Mouse (Mus musculus) embryonic facial prominence, embryonic 13.5 days (tissue): ENCODE measurements around the gene Rab11b. TPM values are rescaled to one million over a fixed set of nuclear protein-coding genes. Genes with fewer than 3 reads are reported as not detected.

Experiments
- ATAC-seq: fragments of 200-750 bp; cut with Nextera tagmentation; 2 replicates; pipeline ENCODE4 v1.8.0; 2017; ENCODE audit warnings: low read depth; ENCODE audit not compliant: insufficient number of reproducible peaks, insufficient read depth, low FRiP score, low TSS enrichment
- H3K27ac ChIP-seq: fragments of 300-500 bp; sonication (generic); 2 replicates; pipeline ENCODE4 v1.5.1; 2015; ENCODE audit warnings: moderate library complexity, mild to moderate bottlenecking, inconsistent platforms
- H3K27me3 ChIP-seq: fragments of 300-500 bp; sonication (generic); 2 replicates; pipeline ENCODE4 v1.6.1; 2015; ENCODE audit warnings: mild to moderate bottlenecking, inconsistent platforms
- H3K36me3 ChIP-seq: fragments of 300-500 bp; sonication (generic); 2 replicates; pipeline ENCODE4 v1.6.1; 2015; ENCODE audit warnings: mild to moderate bottlenecking, inconsistent platforms
- H3K4me1 ChIP-seq: fragments of 300-500 bp; sonication (generic); 2 replicates; pipeline ENCODE4 v1.6.1; 2015; ENCODE audit warnings: inconsistent platforms
- H3K4me2 ChIP-seq: fragments of 300-500 bp; sonication (generic); 2 replicates; pipeline ENCODE4 v1.6.1; 2015; ENCODE audit warnings: moderate library complexity, mild to moderate bottlenecking, inconsistent platforms
- H3K4me3 ChIP-seq: fragments of 300-500 bp; sonication (generic); 2 replicates; pipeline ENCODE4 v1.5.1; 2015; ENCODE audit warnings: mild to moderate bottlenecking, inconsistent platforms
- H3K9ac ChIP-seq: fragments of 300-500 bp; sonication (generic); 2 replicates; pipeline ENCODE4 v1.6.1; 2015; ENCODE audit warnings: mild to moderate bottlenecking, inconsistent platforms
- H3K9me3 ChIP-seq: fragments of 300-500 bp; sonication (generic); 2 replicates; pipeline ENCODE4 v1.6.1; 2016; ENCODE audit warnings: inconsistent platforms
- WGBS: fragments of 180-500 bp; shearing (Covaris S2); methylation state at CpG from one replicate; pipeline ENCODE4 v1.1.7; 2015; ENCODE audit warnings: mixed read lengths; 5-methylcytosine and 5-hydroxymethylcytosine counted together
- polyA plus RNA-seq: library from polyadenylated mRNA; unstranded; fragments of >200 nt; fragmentation: Nextera tagmentation; extraction: Ambion mirVana; gene quantifications from 2 replicates; pipeline ENCODE4 v1.2.1, GENCODE M21; 2015

Rab11b gene
- polyA plus RNA-seq, 1 experiment from 2014 or later = 385 TPM

- H3K9ac ChIP-seq = no peak overlapping the region
- H3K27ac ChIP-seq = no peak overlapping the region
- H3K27me3 ChIP-seq = no peaks in the 10 kb centered on the region
- no peak overlapping the region for H3K4me3 ChIP-seq
- H3K4me1 ChIP-seq = no peaks in the 10 kb centered on the region
- H3K9me3 ChIP-seq = no peaks in the 10 kb centered on the region
- 76% methylated on average over 3 of the region's 3 CpGs for WGBS
- H3K36me3 ChIP-seq = peaks cover 31% of the 10 kb centered on the region
- H3K4me2 ChIP-seq = no peak overlapping the region
- ATAC-seq = no peak
Observed at GRCm38 (mm10) chr17:33709834-33710233, 50.5 kb downstream of the Rab11b start.

DNA sequence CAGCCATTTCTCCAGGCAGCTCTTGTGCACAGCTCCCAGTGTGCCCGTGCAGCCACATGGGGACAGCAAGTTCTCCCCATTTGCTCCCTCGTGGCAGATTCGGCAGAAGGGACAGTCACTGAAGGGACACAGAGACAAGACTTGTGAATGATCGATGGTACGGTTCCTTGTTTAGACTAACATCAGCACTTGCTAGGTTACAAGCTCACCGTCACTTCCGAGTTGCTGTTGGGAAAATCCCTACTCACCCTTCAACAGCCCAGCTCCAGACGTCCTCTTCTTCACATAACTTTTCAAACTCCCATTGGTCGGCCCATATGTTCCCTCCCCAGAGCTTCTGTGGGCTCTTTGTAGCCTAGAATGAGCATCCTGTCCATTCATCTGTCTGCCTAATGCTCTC, 57.2 kb downstream of the Rab11b start:
- no peak overlapping the region for H3K4me2 ChIP-seq
- no peak for ATAC-seq
- no peak overlapping the region for H3K9ac ChIP-seq
- H3K4me1 ChIP-seq = no peaks in the 10 kb centered on the region
- 90% methylated on average over 9 of the region's 9 CpGs for WGBS
- no peak overlapping the region for H3K27ac ChIP-seq
- H3K36me3 ChIP-seq = peaks cover 39% of the 10 kb centered on the region
- H3K27me3 ChIP-seq = no peaks in the 10 kb centered on the region
- H3K9me3 ChIP-seq = no peaks in the 10 kb centered on the region
- H3K4me3 ChIP-seq = no peak overlapping the region

GRCm38 (mm10) chr17:33702178-33702577, 58.2 kb downstream of the Rab11b start:
- H3K9ac ChIP-seq = no peak overlapping the region
- no peak overlapping the region for H3K27ac ChIP-seq
- H3K4me2 ChIP-seq = no peak overlapping the region
- H3K27me3 ChIP-seq = no peaks in the 10 kb centered on the region
- ATAC-seq = no peak
- WGBS = 20% methylated on average over 1 of the region's 1 CpGs
- no peaks in the 10 kb centered on the region for H3K4me1 ChIP-seq
- H3K9me3 ChIP-seq = no peaks in the 10 kb centered on the region
- H3K4me3 ChIP-seq = no peak overlapping the region
- peaks cover 43% of the 10 kb centered on the region for H3K36me3 ChIP-seq

DNA sequence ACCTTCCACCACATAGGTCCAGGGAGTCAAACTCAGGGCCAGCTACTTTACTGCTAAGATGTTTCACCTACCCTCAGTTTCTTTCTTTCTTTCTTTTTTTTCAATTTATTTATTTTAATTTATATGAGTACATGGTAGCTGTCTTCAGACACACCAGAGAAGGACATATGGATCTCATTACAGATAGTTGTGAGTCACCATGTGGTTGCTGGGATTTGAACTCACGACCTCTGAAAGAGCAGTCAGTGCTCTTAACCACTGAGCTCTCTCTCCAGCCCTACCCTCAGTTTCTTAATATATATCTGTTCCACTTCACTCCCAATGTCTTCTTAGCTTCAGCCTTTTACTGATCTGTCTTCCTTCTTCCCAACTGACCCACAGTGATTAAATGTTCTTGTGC, 64.9 kb downstream of the Rab11b start:
- Histone ChIP-seq H3K9me3 (no peaks in the 10 kb centered on the region), H3K9ac (no peak overlapping the region), H3K4me2 (no peak overlapping the region), H3K4me1 (no peaks in the 10 kb centered on the region), H3K27me3 (no peaks in the 10 kb centered on the region), H3K4me3 (no peak overlapping the region), H3K36me3 (peaks cover 63% of the 10 kb centered on the region), H3K27ac (no peak overlapping the region)
- WGBS = 64% methylated on average over 1 of the region's 1 CpGs
- ATAC-seq = no peak

Other genes with a start within 250 kb of the Rab11b start
- 85.5 and 110 TPM in 2 replicates for gene Adamts10, start 236.3 kb downstream of the Rab11b start, polyA plus RNA-seq
- 2.6 and 4.2 TPM in 2 replicates for gene Myo1f, start 204.8 kb downstream of the Rab11b start, polyA plus RNA-seq
- gene Zfp414, start 131.4 kb downstream of the Rab11b start, polyA plus RNA-seq = 49.1 and 50.2 TPM in 2 replicates
- gene Pram1, start 122.5 kb downstream of the Rab11b start, polyA plus RNA-seq = 0.72 and 0.91 TPM in 2 replicates
- gene Hnrnpm, start 73.7 kb downstream of the Rab11b start, polyA plus RNA-seq = 372 and 384 TPM in 2 replicates
- 42.6 and 46.9 TPM in 2 replicates for gene March2, start 41.9 kb downstream of the Rab11b start, polyA plus RNA-seq
- 53.0 and 60.7 TPM in 2 replicates for gene Angptl4, start 21.3 kb upstream of the Rab11b start, polyA plus RNA-seq
- gene Kank3, start 50.0 kb upstream of the Rab11b start, polyA plus RNA-seq = 34.4 and 37.9 TPM in 2 replicates
- gene Rps28, start 64.0 kb upstream of the Rab11b start, polyA plus RNA-seq = 1,111 and 1,168 TPM in 2 replicates
- gene Ndufa7, start 64.0 kb upstream of the Rab11b start, polyA plus RNA-seq = 464 and 506 TPM in 2 replicates
- gene Cd320, start 82.6 kb upstream of the Rab11b start, polyA plus RNA-seq = 57.8 and 66.4 TPM in 2 replicates
- gene Gm7029, start 113.3 kb upstream of the Rab11b start, polyA plus RNA-seq = not detected in 2 replicates
- gene Kifc1, start 130.1 kb upstream of the Rab11b start, polyA plus RNA-seq = 7.2 and 7.3 TPM in 2 replicates
- gene Platr17, start 144.6 kb upstream of the Rab11b start, polyA plus RNA-seq = 0.27 TPM in 1 of 2 replicates, not detected in the other
- gene Daxx, start 148.9 kb upstream of the Rab11b start, polyA plus RNA-seq = 57.7 and 58.9 TPM in 2 replicates
- 26.6 and 31.9 TPM in 2 replicates for gene Tapbp, start 155.4 kb upstream of the Rab11b start, polyA plus RNA-seq
- 15.4 and 17.6 TPM in 2 replicates for gene Zbtb22, start 155.4 kb upstream of the Rab11b start, polyA plus RNA-seq
- gene Rgl2, start 169.0 kb upstream of the Rab11b start, polyA plus RNA-seq = 61.2 and 63.7 TPM in 2 replicates
- gene Pfdn6, start 179.8 kb upstream of the Rab11b start, polyA plus RNA-seq = 176 and 190 TPM in 2 replicates
- 36.2 and 40.7 TPM in 2 replicates for gene Wdr46, start 180.1 kb upstream of the Rab11b start, polyA plus RNA-seq
- 7.0 and 7.2 TPM in 2 replicates for gene B3galt4, start 191.0 kb upstream of the Rab11b start, polyA plus RNA-seq
- gene Vps52, start 195.3 kb upstream of the Rab11b start, polyA plus RNA-seq = 45.7 and 49.6 TPM in 2 replicates
- gene Rps18, start 195.5 kb upstream of the Rab11b start, polyA plus RNA-seq = 1,782 and 1,797 TPM in 2 replicates
- gene H2-K1, start 239.8 kb upstream of the Rab11b start, polyA plus RNA-seq = 8.5 and 14.6 TPM in 2 replicates